Mouse (Mus musculus) layer of hippocampus, adult 8-10 months (tissue): ENCODE measurements around the gene Olfr792. TPM values are rescaled to one million over a fixed set of nuclear protein-coding genes. Genes with fewer than 3 reads are reported as not detected.

Experiments
- DNase-seq, 2 experiments: peaks; one replicate each; pipeline ENCODE4 v3.0.0; 2022; ENCODE audit warnings: low spot score in 2 of 2
- microRNA-seq, 2 experiments: library from miRNA; unstranded; fragments of <30 nt; microRNA quantifications; one replicate each; pipeline ENCODE4 v1.2.0; 2022
- total RNA-seq, 4 experiments: library from RNA; stranded (reverse); gene quantifications; 2 replicates each; pipeline ENCODE4 v1.2.4; 2022

Olfr792 gene
- not detected for total RNA-seq

DNA sequence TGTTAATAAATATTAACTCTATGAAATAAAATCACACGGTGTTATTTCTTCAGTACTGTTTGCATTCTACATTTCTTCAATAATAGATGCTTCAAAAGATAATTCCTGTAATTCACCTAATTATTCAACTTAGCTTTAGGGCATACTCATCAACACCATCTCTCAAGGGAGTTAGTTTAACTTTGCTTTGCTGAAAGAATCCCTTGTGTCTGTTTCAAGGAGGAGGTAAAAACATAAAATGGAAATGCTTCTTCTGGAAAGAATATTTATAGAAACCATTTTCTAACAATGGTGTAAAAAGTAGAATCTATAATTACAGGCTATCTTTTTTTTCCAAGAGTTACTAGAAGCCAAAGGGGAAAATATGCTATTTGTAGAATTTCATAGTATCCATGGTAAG lies at the start of gene Olfr792:
Gene Olfr792 (plus strand): TSS at position 301 of the 400 bp plus-strand sequence.
- DNase-seq: no peak

DNA sequence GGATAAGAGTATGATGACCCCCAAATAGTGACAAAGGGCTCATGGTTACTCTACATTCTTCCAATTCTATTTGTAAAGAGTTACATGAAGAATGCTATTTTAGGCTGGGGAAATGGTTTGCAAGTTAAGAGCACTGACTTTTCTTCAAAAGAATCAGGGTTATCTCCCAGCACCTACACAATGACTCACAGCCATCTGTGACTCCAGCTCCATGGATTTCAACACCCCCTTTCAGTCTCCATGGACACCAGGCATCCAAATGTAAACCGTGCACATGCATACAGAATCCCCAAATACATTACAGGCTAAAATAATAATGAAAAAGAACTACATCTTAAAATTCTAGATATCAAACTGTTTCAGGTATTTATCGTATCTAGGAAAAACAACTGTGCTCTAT lies 48.9 kb upstream of the Olfr792 start:
- no peak for DNase-seq

- DNase-seq: no peak
Measured at GRCm38 (mm10) chr10:129498192-129498591, 40.8 kb upstream of the Olfr792 start, which contains the start of gene Olfr790. TSS of gene Olfr790 (plus strand) at chr10:129498492.

- DNase-seq: no peak
Measured at GRCm38 (mm10) chr10:129521492-129521891, 17.5 kb upstream of the Olfr792 start, which contains the start of gene Olfr791. TSS of gene Olfr791 (plus strand) at chr10:129521792.

GRCm38 (mm10) chr10:129549354-129549753 lies 10.4 kb downstream of the Olfr792 start:
- peak in 1 of 2 experiments; percentile 7 for DNase-seq

DNA sequence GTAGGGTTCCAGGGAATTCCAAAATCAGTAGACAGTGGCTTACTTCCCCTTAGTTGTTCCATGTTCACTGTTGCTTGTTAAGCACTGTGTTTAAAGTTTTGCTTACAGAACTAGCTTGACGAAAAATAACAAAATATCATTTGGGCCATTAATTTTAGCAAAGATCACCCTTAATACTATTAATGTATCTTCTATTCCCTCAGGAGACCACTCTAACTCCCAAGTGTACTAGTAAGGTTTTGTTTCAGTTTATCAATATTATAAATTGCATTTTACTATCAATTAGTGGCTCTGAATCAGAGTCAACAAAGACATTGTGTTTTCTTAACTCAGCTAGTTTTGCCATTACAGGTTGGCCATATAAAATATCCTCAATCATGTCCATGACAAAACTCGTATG lies 28.4 kb downstream of the Olfr792 start, which contains the start of gene Olfr794:
Gene Olfr794 (plus strand): TSS at position 301 of the 400 bp plus-strand sequence.
- no peak for DNase-seq

- no peak for DNase-seq
Measured at GRCm38 (mm10) chr10:129577066-129577465, 38.1 kb downstream of the Olfr792 start.

Small RNA genes within 50 kb of the gene (microRNA-seq; reads per million reads assigned to microRNA genes)
- 0 reads per million in 2 experiments for gene Gm23252

Other genes starting within 250 kb of the Olfr792 start
- gene Olfr780, start 221.0 kb upstream of the Olfr792 start, total RNA-seq: not detected
- not detected for gene Olfr781, start 210.3 kb upstream of the Olfr792 start, total RNA-seq
- gene Olfr782, start 190.3 kb upstream of the Olfr792 start, total RNA-seq: not detected
- under 1 TPM in 3 of 4 experiments, not detected in 1; 0.14 to 0.23 (median 0.22) TPM for gene Olfr784, start 155.1 kb upstream of the Olfr792 start, total RNA-seq
- not detected for gene Olfr785, start 133.7 kb upstream of the Olfr792 start, total RNA-seq
- gene Olfr786, start 111.9 kb upstream of the Olfr792 start, total RNA-seq: not detected
- gene Olfr787, start 77.3 kb upstream of the Olfr792 start, total RNA-seq: not detected
- not detected for gene Olfr788, start 68.2 kb upstream of the Olfr792 start, total RNA-seq
- gene Olfr789, start 54.4 kb upstream of the Olfr792 start, total RNA-seq: not detected
- not detected for gene Olfr790, start 40.7 kb upstream of the Olfr792 start, total RNA-seq
- gene Olfr791, start 17.4 kb upstream of the Olfr792 start, total RNA-seq: not detected
- not detected for gene Olfr794, start 28.5 kb downstream of the Olfr792 start, total RNA-seq
- not detected for gene Olfr796, start 73.4 kb downstream of the Olfr792 start, total RNA-seq
- gene Olfr798, start 88.8 kb downstream of the Olfr792 start, total RNA-seq: not detected
- not detected for gene Olfr799, start 98.3 kb downstream of the Olfr792 start, total RNA-seq
- gene Olfr800, start 118.5 kb downstream of the Olfr792 start, total RNA-seq: not detected
- not detected for gene Olfr801, start 134.7 kb downstream of the Olfr792 start, total RNA-seq
- not detected for gene Olfr802, start 149.0 kb downstream of the Olfr792 start, total RNA-seq
- gene Olfr803, start 155.1 kb downstream of the Olfr792 start, total RNA-seq: not detected
- gene Olfr804, start 164.0 kb downstream of the Olfr792 start, total RNA-seq: not detected
- gene Olfr805, start 190.2 kb downstream of the Olfr792 start, total RNA-seq: not detected
- gene Olfr806, start 202.8 kb downstream of the Olfr792 start, total RNA-seq: not detected
- not detected for gene Olfr807, start 218.6 kb downstream of the Olfr792 start, total RNA-seq
- not detected for gene Olfr808, start 226.3 kb downstream of the Olfr792 start, total RNA-seq
- gene Olfr809, start 235.5 kb downstream of the Olfr792 start, total RNA-seq: not detected